Mouse (Mus musculus): Measurements from ENCODE around the gene Crim1.

GRCm38 (mm10) chr17:78364555-78365302, 164.7 kb downstream of the Crim1 start:
- TF ChIP-seq GATA1 (IDR thresholded peaks at IDR 0.05; ENCODE audit: low read length) = no peak
- no peak for TF ChIP-seq TAL1 (IDR thresholded peaks at IDR 0.05; ENCODE audit: low read length)

Data from erythroblast, embryonic 14.5 days (primary cell).